Mouse (Mus musculus) layer of hippocampus, adult 11-12 months (tissue): ENCODE results near the gene Krt82.

ENCODE experiments used
- DNase-seq: peaks from one replicate; pipeline ENCODE4 v3.0.0; 2022; ENCODE audit warnings: low spot score

The Krt82 gene

GRCm38 (mm10) chr15:101508247-101508646 lies 42.2 kb downstream of the Krt82 start:
- DNase-seq: no peak

- DNase-seq: no peak
These were observed 43.3 kb downstream of the Krt82 start for GRCm38 (mm10) chr15:101506896-101507758.

DNA sequence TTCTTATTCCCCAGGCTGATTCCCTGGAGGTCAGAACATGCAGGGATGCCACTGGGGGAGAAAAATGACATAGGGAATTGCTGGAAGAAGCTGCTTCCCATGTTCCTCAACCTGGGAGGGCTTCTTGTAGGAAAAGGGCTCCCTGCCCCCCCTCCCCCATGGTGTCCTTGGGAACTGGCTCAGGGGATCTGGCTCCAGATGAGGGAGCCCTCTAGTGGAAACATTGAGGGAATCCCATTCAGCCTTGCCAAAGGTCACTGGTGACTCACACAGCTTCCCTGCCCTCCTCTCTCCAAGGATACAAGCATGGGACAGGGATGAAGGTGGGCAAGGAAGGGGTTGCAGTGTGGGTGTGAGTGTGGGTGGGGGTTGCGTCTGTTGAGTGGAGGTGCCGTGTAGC lies 53.3 kb downstream of the Krt82 start:
- no peak for DNase-seq

DNA sequence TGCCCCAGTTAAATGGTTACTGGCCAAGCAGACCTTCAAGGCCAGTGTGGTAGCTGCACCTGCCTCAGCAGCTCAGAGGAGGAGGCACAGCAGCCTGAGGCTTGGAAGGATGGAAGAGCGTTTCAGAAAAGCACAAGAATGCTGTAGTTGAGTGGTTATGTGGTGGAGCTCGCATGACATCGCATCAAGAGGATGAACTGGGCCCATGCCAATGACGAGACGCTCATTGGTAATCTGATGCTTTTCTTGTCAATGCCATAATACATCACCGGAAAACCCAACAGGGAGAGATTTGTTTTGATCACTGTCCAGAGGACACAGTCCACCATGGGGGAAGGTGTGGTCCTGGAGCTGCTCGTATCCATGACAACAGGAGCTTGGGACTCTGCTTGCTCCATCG lies 55.2 kb downstream of the Krt82 start:
- DNase-seq: no peak

- no peak for DNase-seq
These were observed 56.3 kb downstream of the Krt82 start for GRCm38 (mm10) chr15:101494203-101494602.

- no peak for DNase-seq
These were observed 56.8 kb downstream of the Krt82 start for GRCm38 (mm10) chr15:101493713-101494112.

GRCm38 (mm10) chr15:101492718-101493117 lies 57.7 kb downstream of the Krt82 start:
- DNase-seq: no peak

DNA sequence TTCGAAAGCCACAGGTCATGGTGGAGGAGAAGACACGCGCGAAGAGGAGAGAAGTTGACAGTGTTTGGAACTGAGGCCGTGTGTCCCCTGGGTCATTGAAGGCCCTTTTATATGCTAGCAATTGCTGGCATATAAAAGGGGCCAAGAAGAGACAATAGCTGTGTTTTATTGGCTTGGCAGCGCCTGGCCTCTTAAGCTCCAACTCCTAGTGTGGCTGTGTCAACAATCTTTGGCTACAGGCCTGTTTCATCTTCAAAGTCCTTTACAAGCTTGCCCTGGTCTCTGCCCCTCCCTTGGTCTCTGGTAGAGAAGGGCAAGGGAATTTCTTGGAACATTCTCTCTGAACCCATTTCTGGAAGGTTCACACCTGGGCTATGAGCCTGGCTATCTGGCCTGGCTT lies 59.0 kb downstream of the Krt82 start, which contains the start of gene Krt83:
Gene Krt83 (minus strand): TSS at position 82 of the 400 bp plus-strand sequence.
- DNase-seq: no peak
